Mouse (Mus musculus): ENCODE measurements around the gene Slc15a4.

GRCm38 (mm10) chr5:127607507-127607906, 25.2 kb downstream of the Slc15a4 start:
- TF ChIP-seq CTCF (IDR thresholded peaks at IDR 0.05) (no peak), EP300 (IDR thresholded peaks at IDR 0.05) (no peak)

All from lung, postnatal 0 days (tissue).